Mouse (Mus musculus) midbrain, embryonic 11.5 days (tissue): ENCODE results near the gene Lamb1. TPM values are rescaled to one million over a fixed set of nuclear protein-coding genes. Genes with fewer than 3 reads are reported as not detected.
A peak's percentile ranks its signal among the peaks of the same experiment; 100 is the strongest.

Experiments
- ATAC-seq: fragments of 200-750 bp; cut with Nextera tagmentation; 2 replicates; pipeline ENCODE4 v1.8.0; 2017; ENCODE audit warnings: moderate TSS enrichment, moderate library complexity; ENCODE audit not compliant: low FRiP score
- DNase-seq: peaks from one replicate; pipeline ENCODE4 v3.0.0; 2015; ENCODE audit warnings: low spot score; ENCODE audit errors: missing footprints
- H3K27ac ChIP-seq: fragments of 300-500 bp; sonication (generic); 2 replicates; pipeline ENCODE4 v1.5.1; 2014; ENCODE audit warnings: low read depth, low read length
- H3K27me3 ChIP-seq: fragments of 300-500 bp; sonication (generic); 2 replicates; pipeline ENCODE4 v1.6.1; 2014; ENCODE audit warnings: mild to moderate bottlenecking, low read length, moderate library complexity, mixed read lengths; ENCODE audit not compliant: control insufficient read depth, insufficient read depth
- H3K36me3 ChIP-seq: fragments of 300-500 bp; sonication (generic); 2 replicates; pipeline ENCODE4 v1.6.1; 2014; ENCODE audit warnings: mild to moderate bottlenecking, low read length, moderate library complexity, mixed read lengths; ENCODE audit not compliant: control insufficient read depth, insufficient read depth
- H3K4me1 ChIP-seq: fragments of 300-500 bp; sonication (generic); 2 replicates; pipeline ENCODE4 v1.6.1; 2014; ENCODE audit warnings: low read length; ENCODE audit not compliant: control insufficient read depth, insufficient read depth
- H3K4me2 ChIP-seq: fragments of 300-500 bp; sonication (generic); 2 replicates; pipeline ENCODE4 v1.6.1; 2014; ENCODE audit warnings: mild to moderate bottlenecking, moderate library complexity
- H3K4me3 ChIP-seq: fragments of 300-500 bp; sonication (generic); 2 replicates; pipeline ENCODE4 v1.5.1; 2014; ENCODE audit warnings: low read depth, low read length
- H3K9ac ChIP-seq: fragments of 300-500 bp; sonication (generic); 2 replicates; pipeline ENCODE4 v1.6.1; 2014; ENCODE audit warnings: low read length
- H3K9me3 ChIP-seq: fragments of 300-500 bp; sonication (generic); 2 replicates; pipeline ENCODE4 v1.6.1; 2016; ENCODE audit warnings: low read length; ENCODE audit not compliant: control insufficient read depth
- WGBS: fragments of 180-500 bp; shearing (Covaris S2); extraction: QIAGEN DNeasy Blood & Tissue Kit; methylation state at CpG from one replicate; pipeline ENCODE4 v1.1.7; 2014; 5-methylcytosine and 5-hydroxymethylcytosine counted together
- polyA plus RNA-seq: library from polyadenylated mRNA; unstranded; fragments of >200 nt; fragmentation: Nextera tagmentation; extraction: Ambion mirVana; gene quantifications from 2 replicates; pipeline ENCODE4 v1.2.1, GENCODE M21; 2014

Lamb1 gene
- polyA plus RNA-seq, 1 experiment from 2014 or later: 17.3 TPM

DNA sequence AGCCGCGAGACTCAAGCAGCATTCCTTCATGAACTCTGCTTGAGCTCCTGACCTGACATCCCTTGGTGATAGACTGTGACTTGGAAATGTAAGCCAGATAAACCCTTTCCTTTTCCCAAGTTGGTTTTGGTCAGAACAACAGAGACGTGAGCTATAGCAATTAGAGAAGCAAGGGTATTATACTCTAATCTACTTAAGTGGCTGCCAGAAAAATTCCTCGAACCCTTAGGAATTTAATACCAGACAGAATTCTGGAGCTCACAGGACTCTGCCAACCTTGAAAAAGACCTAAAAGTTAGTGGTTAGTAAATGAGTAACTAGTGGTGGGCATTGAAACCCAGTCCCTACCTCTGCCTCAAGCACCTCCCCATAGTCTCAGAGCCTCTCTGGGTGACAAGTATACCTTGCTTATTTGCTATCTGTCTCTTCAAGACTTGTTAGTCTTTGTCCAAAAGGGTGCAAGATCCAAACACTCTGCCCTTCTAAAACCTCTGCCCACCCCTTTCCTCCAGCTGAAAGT lies 18.6 kb downstream of the Lamb1 start:
- H3K36me3 ChIP-seq: no peaks in the 10 kb centered on the region
- H3K27me3 ChIP-seq: no peaks in the 10 kb centered on the region
- no peaks in the 10 kb centered on the region for H3K4me1 ChIP-seq
- no peak for DNase-seq
- no peak overlapping the region for H3K4me3 ChIP-seq
- no peak for ATAC-seq
- no peak overlapping the region for H3K4me2 ChIP-seq
- no peak overlapping the region for H3K27ac ChIP-seq
- 80% methylated on average over 4 of the region's 4 CpGs for WGBS
- H3K9me3 ChIP-seq: no peaks in the 10 kb centered on the region
- no peak overlapping the region for H3K9ac ChIP-seq

DNA sequence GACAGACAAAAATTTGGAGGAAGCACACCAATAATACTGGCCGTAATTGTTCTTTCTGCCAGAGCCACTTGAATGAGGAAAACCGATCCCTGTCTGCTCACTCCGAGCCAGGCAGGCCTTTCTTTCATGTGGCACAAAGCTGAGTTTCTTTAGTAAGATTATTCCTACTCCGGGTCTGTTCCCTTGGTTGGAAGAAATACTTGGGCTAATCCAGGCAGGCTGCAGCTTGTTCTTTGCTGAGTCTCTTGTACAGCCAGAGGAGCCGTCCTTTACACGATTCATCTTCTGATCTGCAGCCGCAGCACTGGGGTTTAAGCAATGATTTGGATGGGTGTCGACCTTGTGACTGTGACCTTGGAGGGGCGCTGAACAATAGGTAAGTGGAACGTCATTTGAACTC lies 24.0 kb downstream of the Lamb1 start:
- no peaks in the 10 kb centered on the region for H3K4me1 ChIP-seq
- no peak overlapping the region for H3K27ac ChIP-seq
- no peak overlapping the region for H3K4me3 ChIP-seq
- DNase-seq: peak; percentile 79
- WGBS: 82% methylated on average over 10 of the region's 10 CpGs
- ATAC-seq: no peak
- no peak overlapping the region for H3K9ac ChIP-seq
- H3K4me2 ChIP-seq: no peak overlapping the region
- H3K36me3 ChIP-seq: no peaks in the 10 kb centered on the region
- no peaks in the 10 kb centered on the region for H3K27me3 ChIP-seq
- H3K9me3 ChIP-seq: no peaks in the 10 kb centered on the region

DNA sequence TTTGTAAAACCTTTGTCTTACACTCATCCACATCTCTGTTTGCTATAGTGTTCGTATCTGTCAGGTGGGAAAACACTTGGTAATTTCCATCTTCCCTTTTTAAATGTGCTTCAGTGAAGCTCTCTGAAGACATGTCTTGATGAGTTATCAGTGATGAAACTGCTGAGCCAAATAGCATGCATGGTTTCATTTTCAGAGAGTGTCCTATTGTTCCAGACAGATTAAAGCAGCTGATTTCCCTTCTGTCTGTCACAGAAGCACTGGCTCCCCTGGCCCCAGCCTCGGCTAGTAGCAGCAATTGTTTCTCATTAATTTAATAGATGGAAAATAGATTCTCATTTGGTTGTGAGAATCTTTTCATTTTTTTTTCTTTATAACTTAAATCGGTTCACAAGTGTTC lies 25.9 kb downstream of the Lamb1 start:
- WGBS: 82% methylated on average over 3 of the region's 3 CpGs

DNA sequence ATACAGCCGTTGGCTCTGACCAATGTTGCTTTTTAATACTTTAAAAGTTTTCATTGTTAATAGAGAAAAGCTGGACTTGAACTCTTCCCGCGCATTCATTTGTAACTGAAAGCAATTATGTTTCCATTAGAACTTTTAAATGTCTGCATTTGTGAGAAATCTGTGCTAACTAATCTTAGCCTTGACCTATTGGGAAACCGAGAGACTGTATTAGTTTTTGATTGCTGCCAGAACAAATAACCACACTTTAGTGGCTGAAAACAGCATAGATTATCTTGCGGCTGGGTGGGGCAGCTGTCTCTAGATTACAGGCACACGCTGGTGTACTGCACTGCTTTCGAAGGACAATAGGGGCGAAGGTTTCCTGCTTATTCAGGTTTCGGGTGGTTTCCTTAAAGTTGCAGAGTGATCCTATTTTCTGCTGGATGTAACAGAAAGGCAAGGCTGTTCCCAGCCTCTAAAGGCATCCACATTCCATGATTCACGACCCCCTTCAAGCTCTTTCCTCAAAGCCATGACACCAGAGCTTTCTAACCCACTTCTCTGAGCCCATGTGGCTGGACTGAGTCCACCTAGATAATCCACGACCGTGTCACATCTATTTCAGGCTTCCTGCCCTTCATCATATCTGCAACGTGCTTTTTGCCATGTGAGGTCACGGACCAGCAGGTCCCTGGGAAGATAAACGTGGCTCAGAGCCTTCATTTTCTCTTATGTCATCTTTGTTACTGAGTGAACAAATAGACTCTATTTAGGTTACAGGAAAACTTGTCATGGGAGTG lies 28.5 kb downstream of the Lamb1 start:
- Histone ChIP-seq H3K36me3 (no peaks in the 10 kb centered on the region), H3K9me3 (no peaks in the 10 kb centered on the region), H3K27ac (no peak overlapping the region), H3K4me2 (no peak overlapping the region), H3K9ac (no peak overlapping the region), H3K27me3 (no peaks in the 10 kb centered on the region), H3K4me3 (no peak overlapping the region), H3K4me1 (no peaks in the 10 kb centered on the region)
- DNase-seq (peak; percentile 78), ATAC-seq (no peak)
- WGBS: 73% methylated on average over 15 of the region's 15 CpGs

More for the DNA sequence above, 25.9 kb downstream of the Lamb1 start:
- Histone ChIP-seq H3K4me3 (no peak overlapping the region), H3K4me2 (no peak overlapping the region), H3K36me3 (no peaks in the 10 kb centered on the region), H3K4me1 (no peaks in the 10 kb centered on the region), H3K9ac (no peak overlapping the region), H3K27me3 (no peaks in the 10 kb centered on the region), H3K9me3 (no peaks in the 10 kb centered on the region), H3K27ac (no peak overlapping the region)
- ATAC-seq: no peak
- peak; percentile 74 for DNase-seq

DNA sequence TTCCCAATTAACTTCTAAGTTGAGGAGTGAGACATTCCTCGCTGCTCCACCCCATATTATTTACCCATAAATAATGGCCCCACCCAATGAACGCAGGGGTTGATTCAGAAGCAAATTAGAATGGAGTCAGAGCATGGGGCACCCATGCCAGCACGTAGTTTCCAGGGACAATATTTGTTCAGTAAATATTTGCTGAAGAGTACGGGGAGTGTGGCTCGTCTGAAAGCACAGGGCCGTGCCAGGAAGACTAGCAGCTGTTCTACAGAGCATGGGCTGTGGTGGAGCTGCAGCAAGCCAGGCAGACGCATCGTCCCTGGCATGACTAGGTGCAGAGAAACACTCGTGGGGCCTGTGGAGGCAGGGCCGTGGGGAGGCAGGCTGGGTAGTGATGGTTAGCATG lies 29.5 kb downstream of the Lamb1 start:
- WGBS: 66% methylated on average over 10 of the region's 10 CpGs
- peak; percentile 72 for DNase-seq
- Histone ChIP-seq H3K4me3 (no peak overlapping the region), H3K9me3 (no peaks in the 10 kb centered on the region), H3K4me2 (no peak overlapping the region), H3K36me3 (no peaks in the 10 kb centered on the region), H3K9ac (no peak overlapping the region), H3K27me3 (no peaks in the 10 kb centered on the region), H3K27ac (no peak overlapping the region), H3K4me1 (no peaks in the 10 kb centered on the region)
- peak; percentile 55 for ATAC-seq

DNA sequence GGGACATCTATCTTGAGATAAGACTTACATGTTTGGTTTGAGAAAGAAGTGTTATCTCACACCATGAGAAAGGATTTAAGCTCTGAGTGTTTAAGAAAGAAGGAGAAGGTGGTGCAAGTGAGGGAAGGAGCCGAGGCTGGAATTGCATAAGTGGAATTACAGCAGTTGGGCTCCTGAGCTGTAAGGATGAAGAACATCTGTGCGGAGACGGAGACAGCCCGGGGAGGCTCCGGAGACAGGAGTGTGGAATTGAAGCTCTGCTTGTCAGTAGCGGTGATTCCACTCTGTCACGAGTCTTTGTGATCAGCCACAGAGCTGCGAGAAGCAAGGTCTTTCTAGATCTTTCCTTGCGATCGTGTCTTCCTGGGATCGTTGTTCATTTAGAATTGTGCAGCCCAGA lies 30.0 kb downstream of the Lamb1 start:
- ATAC-seq (no peak), DNase-seq (peak; percentile 65)
- Histone ChIP-seq H3K27me3 (no peaks in the 10 kb centered on the region), H3K9ac (no peak overlapping the region), H3K9me3 (no peaks in the 10 kb centered on the region), H3K36me3 (no peaks in the 10 kb centered on the region), H3K4me3 (no peak overlapping the region), H3K4me1 (no peaks in the 10 kb centered on the region), H3K4me2 (no peak overlapping the region), H3K27ac (no peak overlapping the region)
- WGBS: 82% methylated on average over 11 of the region's 11 CpGs

DNA sequence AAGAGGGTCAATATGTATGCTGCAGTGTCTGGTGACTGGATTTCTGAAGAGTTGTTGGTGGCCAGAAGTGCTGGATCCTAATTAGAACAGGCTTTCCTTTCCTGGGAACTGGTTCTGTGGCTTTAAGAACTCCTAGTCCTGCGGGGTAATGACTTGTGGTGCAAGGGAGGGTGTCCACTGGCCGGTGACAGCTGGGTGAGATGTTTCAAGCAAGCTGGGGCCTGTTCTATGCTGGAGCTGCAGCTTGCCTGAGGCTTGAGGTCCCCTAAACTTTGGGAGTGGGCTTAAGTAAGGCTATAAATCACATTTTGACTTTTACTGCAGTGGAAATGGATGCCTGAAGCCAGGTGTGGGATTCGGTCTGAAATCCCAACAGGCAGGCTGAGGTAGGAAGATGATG lies 30.5 kb downstream of the Lamb1 start:
- H3K27me3 ChIP-seq: no peaks in the 10 kb centered on the region
- H3K9me3 ChIP-seq: no peaks in the 10 kb centered on the region
- no peak overlapping the region for H3K9ac ChIP-seq
- H3K4me1 ChIP-seq: no peaks in the 10 kb centered on the region
- H3K36me3 ChIP-seq: no peaks in the 10 kb centered on the region
- peak; percentile 81 for DNase-seq
- no peak overlapping the region for H3K4me3 ChIP-seq
- 72% methylated on average over 3 of the region's 3 CpGs for WGBS
- H3K27ac ChIP-seq: no peak overlapping the region
- ATAC-seq: no peak
- H3K4me2 ChIP-seq: no peak overlapping the region

DNA sequence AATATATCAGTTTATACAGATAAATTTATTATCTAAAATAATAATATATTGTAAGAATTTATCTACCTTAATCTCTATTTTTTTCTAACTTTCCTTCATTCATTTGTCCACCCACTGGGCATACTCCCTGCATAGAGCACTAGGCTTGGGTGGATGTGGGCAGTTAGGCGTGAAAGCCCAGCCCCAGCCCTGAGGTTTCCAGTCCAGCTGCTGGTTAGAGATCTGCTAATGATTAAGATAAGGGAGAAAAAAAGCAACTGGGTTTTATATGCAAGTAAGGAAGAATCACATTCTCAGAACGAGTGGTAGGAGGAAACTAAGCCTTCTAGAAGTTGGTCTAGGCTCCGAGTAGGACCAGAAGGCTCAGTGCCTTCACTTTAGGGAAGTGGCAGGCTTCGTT lies 31.1 kb downstream of the Lamb1 start:
- no peaks in the 10 kb centered on the region for H3K4me1 ChIP-seq
- no peak overlapping the region for H3K4me2 ChIP-seq
- no peaks in the 10 kb centered on the region for H3K36me3 ChIP-seq
- H3K27ac ChIP-seq: no peak overlapping the region
- H3K9me3 ChIP-seq: no peaks in the 10 kb centered on the region
- no peak for ATAC-seq
- DNase-seq: peak; percentile 68
- H3K9ac ChIP-seq: no peak overlapping the region
- WGBS: 81% methylated on average over 4 of the region's 4 CpGs
- no peak overlapping the region for H3K4me3 ChIP-seq
- no peaks in the 10 kb centered on the region for H3K27me3 ChIP-seq

DNA sequence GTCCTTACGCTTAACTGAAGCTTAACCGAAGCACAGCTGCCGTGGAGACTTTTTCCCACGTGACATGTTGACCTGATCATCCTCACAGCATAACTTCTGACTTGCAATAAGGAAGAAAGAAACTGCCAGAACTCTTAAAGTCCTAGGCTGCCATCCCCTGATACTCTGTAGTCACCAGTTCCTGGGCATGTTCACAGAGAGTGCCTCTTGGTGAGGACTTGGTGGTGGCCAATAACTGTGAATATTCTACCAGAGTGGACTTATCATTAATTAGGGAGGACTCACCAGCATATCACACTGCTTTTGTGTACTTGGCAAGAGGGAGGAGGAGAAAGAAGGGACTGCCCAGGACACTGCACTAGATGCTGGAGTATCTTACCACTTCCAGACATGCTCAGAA lies 33.1 kb downstream of the Lamb1 start:
- DNase-seq (peak; percentile 49), ATAC-seq (no peak)
- WGBS: 85% methylated on average over 4 of the region's 4 CpGs
- H3K27ac ChIP-seq: no peak overlapping the region
- H3K36me3 ChIP-seq: no peaks in the 10 kb centered on the region
- no peaks in the 10 kb centered on the region for H3K27me3 ChIP-seq
- H3K4me1 ChIP-seq: no peaks in the 10 kb centered on the region
- H3K9me3 ChIP-seq: no peaks in the 10 kb centered on the region
- H3K9ac ChIP-seq: no peak overlapping the region
- no peak overlapping the region for H3K4me3 ChIP-seq
- no peak overlapping the region for H3K4me2 ChIP-seq
